Mouse (Mus musculus): Measurements from ENCODE around the gene Smarca2. TPM values are rescaled to one million over a fixed set of nuclear protein-coding genes. Genes with fewer than 3 reads are reported as not detected.
"Not testable (repeated sequence)": the region's sequence is repeated elsewhere in the genome, so short reads cannot be mapped to it uniquely, and the experiment has no call there.

Gene Smarca2
- polyA plus RNA-seq, 1 experiment from 2014 or later: 63.5 TPM

DNA sequence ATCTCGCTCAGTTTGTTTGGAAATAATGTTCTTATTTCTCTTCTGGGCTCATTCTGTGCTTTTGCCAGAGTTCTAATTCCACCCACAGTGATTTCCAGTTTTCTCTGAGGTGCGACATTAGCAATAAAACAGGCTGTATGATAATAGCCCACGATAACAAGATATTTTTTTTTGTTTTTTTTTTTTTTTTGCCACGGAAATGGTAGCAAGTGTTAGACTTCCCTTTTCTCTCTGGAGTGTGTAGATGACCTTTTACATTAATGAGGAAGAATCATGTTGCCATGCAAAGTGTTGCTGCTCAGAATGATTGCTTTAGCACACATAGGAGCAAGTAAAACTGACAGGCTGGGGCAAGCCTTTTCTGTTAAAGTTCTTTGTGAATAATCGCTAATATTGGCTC, 61.5 kb downstream of the Smarca2 start:
- no peaks in the 10 kb centered on the region for H3K9me3 ChIP-seq (ENCODE audit: control insufficient read depth, low read length)
- H3K4me2 ChIP-seq (ENCODE audit: low read depth, low read length): no peak overlapping the region
- H3K4me1 ChIP-seq (ENCODE audit: control insufficient read depth, insufficient read depth, low read length): no peaks in the 10 kb centered on the region
- H3K27me3 ChIP-seq (replicated peaks; ENCODE audit: control insufficient read depth, insufficient read depth, low read length): no peaks in the 10 kb centered on the region
- ATAC-seq (ENCODE audit: low read depth) (no peak), DNase-seq (ENCODE audit: low spot score) (no peak)
- no peak overlapping the region for H3K9ac ChIP-seq (ENCODE audit: low read depth, low read length)
- H3K4me3 ChIP-seq (ENCODE audit: low read depth, low read length): no peak overlapping the region
- 79% methylated on average over 5 of the region's 5 CpGs for WGBS
- H3K27ac ChIP-seq (replicated peaks; ENCODE audit: low read depth, low read length): no peak overlapping the region
- peaks cover 40% of the 10 kb centered on the region for H3K36me3 ChIP-seq (ENCODE audit: control insufficient read depth, insufficient read depth, low read length)

- Histone ChIP-seq H3K4me3 (ENCODE audit: low read depth, low read length) (no peak overlapping the region), H3K27me3 (replicated peaks; ENCODE audit: control insufficient read depth, insufficient read depth, low read length) (no peaks in the 10 kb centered on the region), H3K4me2 (ENCODE audit: low read depth, low read length) (no peak overlapping the region), H3K9me3 (ENCODE audit: control insufficient read depth, low read length) (no peaks in the 10 kb centered on the region), H3K36me3 (ENCODE audit: control insufficient read depth, insufficient read depth, low read length) (peaks cover 60% of the 10 kb centered on the region), H3K27ac (replicated peaks; ENCODE audit: low read depth, low read length) (no peak overlapping the region), H3K4me1 (ENCODE audit: control insufficient read depth, insufficient read depth, low read length) (no peaks in the 10 kb centered on the region), H3K9ac (ENCODE audit: low read depth, low read length) (no peak overlapping the region)
- ATAC-seq (ENCODE audit: low read depth) (no peak), DNase-seq (ENCODE audit: low spot score) (no peak)
- 87% methylated on average over 6 of the region's 6 CpGs for WGBS
Observed at GRCm38 (mm10) chr19:26670089-26670488, 65.2 kb downstream of the Smarca2 start.

DNA sequence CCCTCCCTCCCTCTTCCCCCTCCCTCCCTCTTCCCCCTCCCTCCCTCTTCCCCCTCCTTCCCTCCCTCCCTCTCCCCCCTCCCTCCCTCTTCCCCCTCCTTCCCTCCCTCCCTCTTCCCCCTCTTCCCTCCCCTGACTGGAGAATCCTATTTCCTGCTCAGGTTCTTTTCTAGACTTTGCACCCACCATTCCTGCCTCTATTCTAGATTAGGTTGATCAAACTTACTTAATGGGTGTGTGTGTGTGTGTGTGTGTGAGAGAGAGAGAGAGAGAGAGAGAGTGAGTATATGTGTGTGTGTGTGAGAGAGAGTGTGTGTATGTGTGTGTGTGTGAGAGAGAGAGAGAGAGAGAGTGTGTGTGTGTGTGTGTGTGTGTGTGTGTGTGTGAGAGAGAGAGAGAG, 66.6 kb downstream of the Smarca2 start:
- H3K27me3 ChIP-seq (replicated peaks; ENCODE audit: control insufficient read depth, insufficient read depth, low read length); DNase-seq (ENCODE audit: low spot score); H3K27ac ChIP-seq (replicated peaks; ENCODE audit: low read depth, low read length); ATAC-seq (ENCODE audit: low read depth); H3K9me3 ChIP-seq (ENCODE audit: control insufficient read depth, low read length); H3K4me1 ChIP-seq (ENCODE audit: control insufficient read depth, insufficient read depth, low read length); H3K9ac ChIP-seq (ENCODE audit: low read depth, low read length); H3K4me3 ChIP-seq (ENCODE audit: low read depth, low read length); H3K4me2 ChIP-seq (ENCODE audit: low read depth, low read length): not testable (repeated sequence)
- peaks cover 71% of the 10 kb centered on the region for H3K36me3 ChIP-seq (ENCODE audit: control insufficient read depth, insufficient read depth, low read length)

DNA sequence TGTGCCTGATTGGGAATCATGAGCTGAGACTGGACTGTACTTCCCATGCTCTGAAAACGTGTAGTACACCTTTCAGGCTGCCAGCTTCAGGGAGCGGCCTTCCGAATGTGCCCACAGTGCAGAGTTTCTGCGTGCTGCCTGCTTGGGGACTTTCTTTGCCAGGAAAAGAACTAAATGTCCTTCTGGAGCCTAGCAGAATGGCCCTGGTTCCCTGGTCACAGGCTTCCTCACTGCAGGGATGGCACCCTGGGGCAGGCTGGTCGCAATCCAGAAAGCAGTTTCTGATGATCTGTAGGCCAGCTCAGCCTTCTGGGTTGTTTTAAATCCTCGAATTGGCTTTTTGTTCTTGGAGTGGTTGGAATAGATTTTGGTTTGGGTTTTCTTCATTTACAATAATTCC, 71.1 kb downstream of the Smarca2 start:
- no peak overlapping the region for H3K27ac ChIP-seq (replicated peaks; ENCODE audit: low read depth, low read length)
- H3K4me1 ChIP-seq (ENCODE audit: control insufficient read depth, insufficient read depth, low read length): no peaks in the 10 kb centered on the region
- H3K4me3 ChIP-seq (ENCODE audit: low read depth, low read length): no peak overlapping the region
- no peak overlapping the region for H3K4me2 ChIP-seq (ENCODE audit: low read depth, low read length)
- 59% methylated on average over 6 of the region's 6 CpGs for WGBS
- H3K9ac ChIP-seq (ENCODE audit: low read depth, low read length): no peak overlapping the region
- no peaks in the 10 kb centered on the region for H3K9me3 ChIP-seq (ENCODE audit: control insufficient read depth, low read length)
- H3K27me3 ChIP-seq (replicated peaks; ENCODE audit: control insufficient read depth, insufficient read depth, low read length): no peaks in the 10 kb centered on the region
- no peak for DNase-seq (ENCODE audit: low spot score)
- no peak for ATAC-seq (ENCODE audit: low read depth)
- H3K36me3 ChIP-seq (ENCODE audit: control insufficient read depth, insufficient read depth, low read length): peaks cover 82% of the 10 kb centered on the region

GRCm38 (mm10) chr19:26678543-26678942, 73.7 kb downstream of the Smarca2 start:
- Histone ChIP-seq H3K36me3 (ENCODE audit: control insufficient read depth, insufficient read depth, low read length) (peaks cover 84% of the 10 kb centered on the region), H3K4me3 (ENCODE audit: low read depth, low read length) (no peak overlapping the region), H3K9ac (ENCODE audit: low read depth, low read length) (no peak overlapping the region), H3K4me2 (ENCODE audit: low read depth, low read length) (no peak overlapping the region), H3K4me1 (ENCODE audit: control insufficient read depth, insufficient read depth, low read length) (no peaks in the 10 kb centered on the region), H3K9me3 (ENCODE audit: control insufficient read depth, low read length) (no peaks in the 10 kb centered on the region), H3K27me3 (replicated peaks; ENCODE audit: control insufficient read depth, insufficient read depth, low read length) (no peaks in the 10 kb centered on the region), H3K27ac (replicated peaks; ENCODE audit: low read depth, low read length) (no peak overlapping the region)
- DNase-seq (ENCODE audit: low spot score) (no peak), ATAC-seq (ENCODE audit: low read depth) (no peak)
- WGBS: 34% methylated on average over 8 of the region's 8 CpGs

DNA sequence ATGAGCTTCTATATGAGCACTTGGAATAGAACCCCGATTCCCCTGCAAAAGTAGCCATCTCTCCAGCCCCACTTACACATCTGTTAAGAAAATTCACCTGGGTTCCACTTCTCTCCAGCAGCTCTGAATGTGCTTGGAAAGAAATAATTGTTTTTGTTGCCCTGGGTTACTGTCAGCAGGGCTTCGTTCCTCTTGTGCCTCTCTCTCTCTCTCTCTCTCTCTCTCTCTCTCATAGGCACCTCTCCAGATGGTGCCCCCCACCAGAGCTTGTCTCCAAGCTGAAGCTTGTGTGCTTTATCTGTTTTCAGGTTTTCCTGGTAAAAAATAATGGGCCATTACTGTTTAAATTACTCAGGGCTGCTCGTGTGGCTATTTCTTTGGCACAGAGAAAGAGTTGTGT, 74.8 kb downstream of the Smarca2 start:
- Histone ChIP-seq H3K36me3 (ENCODE audit: control insufficient read depth, insufficient read depth, low read length) (peaks cover 84% of the 10 kb centered on the region), H3K4me1 (ENCODE audit: control insufficient read depth, insufficient read depth, low read length) (no peaks in the 10 kb centered on the region), H3K9me3 (ENCODE audit: control insufficient read depth, low read length) (no peaks in the 10 kb centered on the region), H3K27ac (replicated peaks; ENCODE audit: low read depth, low read length) (no peak overlapping the region), H3K4me3 (ENCODE audit: low read depth, low read length) (no peak overlapping the region), H3K9ac (ENCODE audit: low read depth, low read length) (no peak overlapping the region), H3K4me2 (ENCODE audit: low read depth, low read length) (no peak overlapping the region), H3K27me3 (replicated peaks; ENCODE audit: control insufficient read depth, insufficient read depth, low read length) (no peaks in the 10 kb centered on the region)
- no peak for DNase-seq (ENCODE audit: low spot score)
- no peak for ATAC-seq (ENCODE audit: low read depth)
- 52% methylated on average over 3 of the region's 3 CpGs for WGBS

- Histone ChIP-seq H3K36me3 (ENCODE audit: control insufficient read depth, insufficient read depth, low read length) (peaks cover 86% of the 10 kb centered on the region), H3K9me3 (ENCODE audit: control insufficient read depth, low read length) (no peaks in the 10 kb centered on the region), H3K9ac (ENCODE audit: low read depth, low read length) (no peak overlapping the region), H3K4me3 (ENCODE audit: low read depth, low read length) (no peak overlapping the region), H3K4me2 (ENCODE audit: low read depth, low read length) (no peak overlapping the region), H3K27me3 (replicated peaks; ENCODE audit: control insufficient read depth, insufficient read depth, low read length) (no peaks in the 10 kb centered on the region), H3K4me1 (ENCODE audit: control insufficient read depth, insufficient read depth, low read length) (no peaks in the 10 kb centered on the region), H3K27ac (replicated peaks; ENCODE audit: low read depth, low read length) (no peak overlapping the region)
- 92% methylated on average over 8 of the region's 8 CpGs for WGBS
- ATAC-seq (ENCODE audit: low read depth) (no peak), DNase-seq (ENCODE audit: low spot score) (no peak)
Observed at GRCm38 (mm10) chr19:26681549-26681948, 76.7 kb downstream of the Smarca2 start.

- H3K36me3 ChIP-seq (ENCODE audit: control insufficient read depth, insufficient read depth, low read length): peaks cover 86% of the 10 kb centered on the region
- 88% methylated on average over 4 of the region's 4 CpGs for WGBS
- no peak for ATAC-seq (ENCODE audit: low read depth)
- H3K4me1 ChIP-seq (ENCODE audit: control insufficient read depth, insufficient read depth, low read length): no peaks in the 10 kb centered on the region
- no peak for DNase-seq (ENCODE audit: low spot score)
- no peaks in the 10 kb centered on the region for H3K27me3 ChIP-seq (replicated peaks; ENCODE audit: control insufficient read depth, insufficient read depth, low read length)
- no peaks in the 10 kb centered on the region for H3K9me3 ChIP-seq (ENCODE audit: control insufficient read depth, low read length)
- H3K9ac ChIP-seq (ENCODE audit: low read depth, low read length): no peak overlapping the region
- no peak overlapping the region for H3K4me2 ChIP-seq (ENCODE audit: low read depth, low read length)
- no peak overlapping the region for H3K27ac ChIP-seq (replicated peaks; ENCODE audit: low read depth, low read length)
- H3K4me3 ChIP-seq (ENCODE audit: low read depth, low read length): no peak overlapping the region
Observed at GRCm38 (mm10) chr19:26682130-26682529, 77.3 kb downstream of the Smarca2 start.

DNA sequence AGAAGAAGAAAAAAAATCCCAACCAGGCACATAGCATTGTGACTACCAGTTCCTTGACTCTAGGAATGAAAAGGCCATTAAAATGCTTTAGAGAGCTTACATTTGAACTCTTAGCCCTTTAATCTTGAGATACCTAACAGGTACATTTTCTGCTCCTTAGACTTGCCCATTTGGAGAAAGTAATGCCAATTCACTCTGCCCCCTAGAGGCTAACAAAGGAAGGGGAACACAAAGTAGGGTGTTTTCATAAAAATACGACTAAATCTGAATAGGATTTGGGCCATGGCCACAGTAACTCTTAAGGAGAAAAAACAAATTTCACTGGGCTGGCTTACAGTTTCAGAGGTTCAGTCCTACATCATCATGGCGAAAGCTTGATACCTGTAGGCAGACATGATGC, 77.9 kb downstream of the Smarca2 start:
- H3K4me2 ChIP-seq (ENCODE audit: low read depth, low read length): no peak overlapping the region
- ATAC-seq (ENCODE audit: low read depth) (no peak), DNase-seq (ENCODE audit: low spot score) (no peak)
- H3K27me3 ChIP-seq (replicated peaks; ENCODE audit: control insufficient read depth, insufficient read depth, low read length): no peaks in the 10 kb centered on the region
- WGBS: 88% methylated on average over 2 of the region's 2 CpGs
- peaks cover 86% of the 10 kb centered on the region for H3K36me3 ChIP-seq (ENCODE audit: control insufficient read depth, insufficient read depth, low read length)
- H3K27ac ChIP-seq (replicated peaks; ENCODE audit: low read depth, low read length): no peak overlapping the region
- no peaks in the 10 kb centered on the region for H3K4me1 ChIP-seq (ENCODE audit: control insufficient read depth, insufficient read depth, low read length)
- H3K4me3 ChIP-seq (ENCODE audit: low read depth, low read length): no peak overlapping the region
- H3K9me3 ChIP-seq (ENCODE audit: control insufficient read depth, low read length): no peaks in the 10 kb centered on the region
- no peak overlapping the region for H3K9ac ChIP-seq (ENCODE audit: low read depth, low read length)
